Mouse (Mus musculus) neutrophil, adult 5-6 weeks (primary cell): ENCODE data around the gene Cnr2. TPM values are rescaled to one million over a fixed set of nuclear protein-coding genes. Genes with fewer than 3 reads are reported as not detected.

Experiments used
- ATAC-seq: fragments of 151-379, 151-347 bp; 2 replicates; pipeline ENCODE4 v1.8.0; 2017; ENCODE audit warnings: mild to moderate bottlenecking, moderate TSS enrichment; ENCODE audit not compliant: insufficient number of reproducible peaks, poor library complexity, low FRiP score, severe bottlenecking; ENCODE audit errors: extremely low read depth
- total RNA-seq: library from RNA; stranded (forward); fragments of 200-1000 nt; gene quantifications from 2 replicates; pipeline ENCODE4 v1.2.3, GENCODE M21; 2017

Cnr2 gene
- total RNA-seq, 1 experiment from 2014 or later, result 72.5 TPM

- ATAC-seq, result no peak
Observed at GRCm38 (mm10) chr4:135951505-135951904, 56.3 kb downstream of the Cnr2 start.

GRCm38 (mm10) chr4:135953179-135953578, 58.0 kb downstream of the Cnr2 start:
- no peak for ATAC-seq

- ATAC-seq, result peak; percentile 69; the same call in 1 of the 2 replicates
Observed at GRCm38 (mm10) chr4:135954241-135954640, 59.0 kb downstream of the Cnr2 start.

GRCm38 (mm10) chr4:135955886-135956285, 60.7 kb downstream of the Cnr2 start:
- ATAC-seq, result no peak

GRCm38 (mm10) chr4:135958354-135958753, 63.2 kb downstream of the Cnr2 start:
- ATAC-seq, result no peak

GRCm38 (mm10) chr4:135960717-135961116, 65.5 kb downstream of the Cnr2 start:
- peak; percentile 58 for ATAC-seq

GRCm38 (mm10) chr4:135961709-135962108, 66.5 kb downstream of the Cnr2 start:
- ATAC-seq, result no peak

- no peak for ATAC-seq
Observed at GRCm38 (mm10) chr4:135962198-135962597, 67.0 kb downstream of the Cnr2 start.

GRCm38 (mm10) chr4:135962946-135963345, 67.8 kb downstream of the Cnr2 start:
- no peak for ATAC-seq

- ATAC-seq, result peak; percentile 89
Observed at GRCm38 (mm10) chr4:135963457-135964193, 68.4 kb downstream of the Cnr2 start, which contains the start of gene Gale. Gene Gale (plus strand): TSS chr4:135963727.

- ATAC-seq, result no peak
Observed at GRCm38 (mm10) chr4:135964426-135964825, 69.2 kb downstream of the Cnr2 start.

- ATAC-seq, result no peak
Observed at GRCm38 (mm10) chr4:135965113-135965512, 69.9 kb downstream of the Cnr2 start.

- ATAC-seq, result no peak
Observed at GRCm38 (mm10) chr4:135966283-135966682, 71.1 kb downstream of the Cnr2 start.

- ATAC-seq, result no peak
Observed at GRCm38 (mm10) chr4:135967086-135967760, 72.0 kb downstream of the Cnr2 start.

- no peak for ATAC-seq
Observed at GRCm38 (mm10) chr4:135968271-135968869, 73.2 kb downstream of the Cnr2 start.

GRCm38 (mm10) chr4:135969070-135969750, 74.0 kb downstream of the Cnr2 start:
- no peak for ATAC-seq
